Mouse (Mus musculus): ENCODE measurements around the gene Mum1. TPM values are rescaled to one million over a fixed set of nuclear protein-coding genes. Genes with fewer than 3 reads are reported as not detected.

Gene Mum1
- 94.7 and 96.9 TPM in 2 replicates for polyA plus RNA-seq (2015; fragmentation: Nextera tagmentation; extraction: Ambion mirVana)

GRCm38 (mm10) chr10:80226416-80227165 lies at the start of gene Mum1:
Gene Mum1, plus strand, starts transcription at chr10:80226434.
- H3K9me3 ChIP-seq = no peaks in the 10 kb centered on the region
- H3K4me2 ChIP-seq (replicated peaks) = peak within 1 kb of the TSS; percentile 93
- WGBS = 0% methylated on average over 50 of the region's 75 CpGs
- peak within 1 kb of the TSS; percentile 95 for H3K27ac ChIP-seq
- H3K27me3 ChIP-seq = no peaks in the 10 kb centered on the region
- H3K36me3 ChIP-seq = peaks cover 29% of the 10 kb centered on the region
- peaks cover 46% of the 10 kb centered on the region for H3K4me1 ChIP-seq
- H3K9ac ChIP-seq = peak within 1 kb of the TSS; percentile 94
- H3K4me3 ChIP-seq = peak within 1 kb of the TSS; percentile 87
- ATAC-seq (ENCODE audit: low FRiP score, low read depth) = peak; percentile 98

GRCm38 (mm10) chr10:80177441-80178279 lies 48.6 kb upstream of the Mum1 start:
- H3K27ac ChIP-seq = no peak overlapping the region
- 84% methylated on average over 7 of the region's 7 CpGs for WGBS
- peaks cover 10% of the 10 kb centered on the region for H3K36me3 ChIP-seq
- no peak overlapping the region for H3K9ac ChIP-seq
- no peaks in the 10 kb centered on the region for H3K27me3 ChIP-seq
- no peak overlapping the region for H3K4me3 ChIP-seq
- peaks cover 40% of the 10 kb centered on the region for H3K4me1 ChIP-seq
- no peak for ATAC-seq (ENCODE audit: low FRiP score, low read depth)
- H3K9me3 ChIP-seq = no peaks in the 10 kb centered on the region
- no peak overlapping the region for H3K4me2 ChIP-seq (replicated peaks)

GRCm38 (mm10) chr10:80179068-80180051 lies 46.9 kb upstream of the Mum1 start, which contains the start of gene Efna2:
Gene Efna2, plus strand, starts transcription at chr10:80179482.
- H3K9me3 ChIP-seq = no peaks in the 10 kb centered on the region
- 2% methylated on average over 86 of the region's 106 CpGs for WGBS
- H3K27ac ChIP-seq = peak within 1 kb of the TSS; percentile 73
- H3K27me3 ChIP-seq = no peaks in the 10 kb centered on the region
- peaks cover 22% of the 10 kb centered on the region for H3K36me3 ChIP-seq
- ATAC-seq (ENCODE audit: low FRiP score, low read depth) = peak; percentile 62
- peak within 1 kb of the TSS; percentile 96 for H3K9ac ChIP-seq
- H3K4me3 ChIP-seq = peak within 1 kb of the TSS; percentile 86
- H3K4me2 ChIP-seq (replicated peaks) = peak within 1 kb of the TSS; percentile 97
- H3K4me1 ChIP-seq = peaks cover 34% of the 10 kb centered on the region

- Histone ChIP-seq H3K4me3 (peak overlapping the region; percentile 86), H3K27me3 (no peaks in the 10 kb centered on the region), H3K9ac (peak overlapping the region; percentile 96), H3K36me3 (peaks cover 22% of the 10 kb centered on the region), H3K4me1 (peaks cover 30% of the 10 kb centered on the region), H3K9me3 (no peaks in the 10 kb centered on the region), H3K4me2 (replicated peaks) (peak overlapping the region; percentile 97), H3K27ac (peak overlapping the region; percentile 28; the same call in 1 of the 2 replicates)
- 24% methylated on average over 6 of the region's 6 CpGs for WGBS
- ATAC-seq (ENCODE audit: low FRiP score, low read depth) = no peak
These were observed 45.9 kb upstream of the Mum1 start for GRCm38 (mm10) chr10:80180288-80180687.

GRCm38 (mm10) chr10:80180823-80181222 lies 45.4 kb upstream of the Mum1 start:
- peak overlapping the region; percentile 97 for H3K4me2 ChIP-seq (replicated peaks)
- peak overlapping the region; percentile 28; the same call in 1 of the 2 replicates for H3K27ac ChIP-seq
- H3K9me3 ChIP-seq = no peaks in the 10 kb centered on the region
- H3K9ac ChIP-seq = peak overlapping the region; percentile 96
- peaks cover 32% of the 10 kb centered on the region for H3K4me1 ChIP-seq
- peak overlapping the region; percentile 86 for H3K4me3 ChIP-seq
- peaks cover 22% of the 10 kb centered on the region for H3K36me3 ChIP-seq
- no peak for ATAC-seq (ENCODE audit: low FRiP score, low read depth)
- H3K27me3 ChIP-seq = no peaks in the 10 kb centered on the region
- 19% methylated on average over 5 of the region's 5 CpGs for WGBS

GRCm38 (mm10) chr10:80182547-80182946 lies 43.7 kb upstream of the Mum1 start:
- 91% methylated on average over 7 of the region's 7 CpGs for WGBS
- Histone ChIP-seq H3K4me1 (peaks cover 35% of the 10 kb centered on the region), H3K9ac (no peak overlapping the region), H3K4me2 (replicated peaks) (no peak overlapping the region), H3K4me3 (no peak overlapping the region), H3K36me3 (peaks cover 33% of the 10 kb centered on the region), H3K9me3 (no peaks in the 10 kb centered on the region), H3K27me3 (peaks cover 1% of the 10 kb centered on the region; the same call in 1 of the 2 replicates), H3K27ac (no peak overlapping the region)
- no peak for ATAC-seq (ENCODE audit: low FRiP score, low read depth)

GRCm38 (mm10) chr10:80186649-80187048 lies 39.6 kb upstream of the Mum1 start:
- Histone ChIP-seq H3K4me2 (replicated peaks) (no peak overlapping the region), H3K36me3 (peaks cover 51% of the 10 kb centered on the region), H3K27me3 (peaks cover 38% of the 10 kb centered on the region), H3K27ac (no peak overlapping the region), H3K9ac (no peak overlapping the region), H3K4me1 (peaks cover 30% of the 10 kb centered on the region), H3K9me3 (no peaks in the 10 kb centered on the region), H3K4me3 (no peak overlapping the region)
- WGBS = 46% methylated on average over 27 of the region's 27 CpGs
- no peak for ATAC-seq (ENCODE audit: low FRiP score, low read depth)

- 91% methylated on average over 10 of the region's 10 CpGs for WGBS
- Histone ChIP-seq H3K27me3 (peaks cover 49% of the 10 kb centered on the region), H3K36me3 (peaks cover 40% of the 10 kb centered on the region), H3K4me3 (no peak overlapping the region), H3K9ac (no peak overlapping the region), H3K27ac (no peak overlapping the region), H3K4me2 (replicated peaks) (no peak overlapping the region), H3K9me3 (no peaks in the 10 kb centered on the region), H3K4me1 (peaks cover 25% of the 10 kb centered on the region)
- no peak for ATAC-seq (ENCODE audit: low FRiP score, low read depth)
These were observed 38.5 kb upstream of the Mum1 start for GRCm38 (mm10) chr10:80187739-80188138.

- Histone ChIP-seq H3K4me2 (replicated peaks) (no peak overlapping the region), H3K9ac (no peak overlapping the region), H3K4me3 (no peak overlapping the region), H3K36me3 (peaks cover 34% of the 10 kb centered on the region), H3K27ac (no peak overlapping the region), H3K27me3 (peaks cover 50% of the 10 kb centered on the region), H3K9me3 (no peaks in the 10 kb centered on the region), H3K4me1 (peaks cover 25% of the 10 kb centered on the region)
- no peak for ATAC-seq (ENCODE audit: low FRiP score, low read depth)
- 75% methylated on average over 15 of the region's 15 CpGs for WGBS
These were observed 37.7 kb upstream of the Mum1 start for GRCm38 (mm10) chr10:80188453-80189024.

- peaks cover 25% of the 10 kb centered on the region for H3K4me1 ChIP-seq
- H3K4me3 ChIP-seq = peak overlapping the region; percentile 48
- H3K27me3 ChIP-seq = peaks cover 50% of the 10 kb centered on the region
- WGBS = 8% methylated on average over 21 of the region's 21 CpGs
- H3K36me3 ChIP-seq = peaks cover 28% of the 10 kb centered on the region
- H3K9me3 ChIP-seq = no peaks in the 10 kb centered on the region
- peak overlapping the region; percentile 68 for H3K9ac ChIP-seq
- no peak for ATAC-seq (ENCODE audit: low FRiP score, low read depth)
- H3K4me2 ChIP-seq (replicated peaks) = peak overlapping the region; percentile 72
- H3K27ac ChIP-seq = no peak overlapping the region
These were observed 36.2 kb upstream of the Mum1 start for GRCm38 (mm10) chr10:80189999-80190398.

- WGBS = under 1% methylated on average over 46 of the region's 48 CpGs
- Histone ChIP-seq H3K9me3 (no peaks in the 10 kb centered on the region), H3K36me3 (peaks cover 28% of the 10 kb centered on the region), H3K4me2 (replicated peaks) (peak overlapping the region; percentile 72), H3K9ac (peak overlapping the region; percentile 68), H3K4me1 (peaks cover 21% of the 10 kb centered on the region), H3K27me3 (peaks cover 50% of the 10 kb centered on the region), H3K4me3 (peak overlapping the region; percentile 48), H3K27ac (no peak overlapping the region)
- no peak for ATAC-seq (ENCODE audit: low FRiP score, low read depth)
These were observed 35.7 kb upstream of the Mum1 start for GRCm38 (mm10) chr10:80190491-80191051.

Measured in limb, embryonic 13.5 days (tissue).